Mouse (Mus musculus): ENCODE results near the gene Gm17482.
A peak's percentile ranks its signal among the peaks of the same experiment; 100 is the strongest.

Gene Gm17482

DNA sequence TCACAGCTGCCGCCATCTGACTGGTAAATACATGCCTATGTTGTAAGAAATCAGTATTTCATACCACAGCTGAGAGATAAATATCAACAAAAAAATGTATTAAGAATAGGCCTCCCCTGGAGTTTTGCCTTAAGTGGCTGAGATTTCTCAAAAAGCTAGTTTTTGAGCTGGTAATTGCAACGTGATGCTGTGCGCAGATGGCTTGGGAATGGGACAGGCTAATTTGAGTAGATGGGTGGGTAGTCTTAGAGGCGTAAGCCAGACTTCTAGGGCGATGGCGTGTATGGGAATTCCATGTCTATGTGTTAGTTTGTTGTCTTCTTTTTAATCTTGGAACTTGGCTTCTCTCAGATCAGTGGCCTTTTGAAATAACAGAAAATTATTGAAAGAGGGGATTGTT, 64.7 kb downstream of the Gm17482 start:
- peak; percentile 82 for DNase-seq (ENCODE audit: low read depth, low spot score)

DNA sequence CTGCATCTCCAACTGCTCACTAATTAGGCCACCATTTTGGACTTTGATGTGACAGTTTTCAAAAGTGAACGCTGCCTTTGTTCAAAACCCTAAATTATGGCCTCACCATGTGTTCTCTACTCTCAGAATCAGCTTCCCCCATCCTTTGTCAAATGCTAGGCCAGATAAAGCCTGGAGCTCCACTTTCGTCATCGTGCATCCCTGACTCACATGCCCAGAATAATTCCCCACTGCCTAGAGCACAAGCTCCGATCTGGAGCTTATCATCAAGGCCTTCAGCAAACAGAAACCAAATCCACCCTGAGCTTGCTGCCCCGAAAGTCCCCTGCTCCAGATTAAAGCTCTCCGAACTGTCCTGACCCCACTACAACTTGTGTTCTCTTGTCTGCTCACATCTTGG, 65.5 kb downstream of the Gm17482 start:
- DNase-seq (ENCODE audit: low read depth, low spot score) = peak; percentile 93

DNA sequence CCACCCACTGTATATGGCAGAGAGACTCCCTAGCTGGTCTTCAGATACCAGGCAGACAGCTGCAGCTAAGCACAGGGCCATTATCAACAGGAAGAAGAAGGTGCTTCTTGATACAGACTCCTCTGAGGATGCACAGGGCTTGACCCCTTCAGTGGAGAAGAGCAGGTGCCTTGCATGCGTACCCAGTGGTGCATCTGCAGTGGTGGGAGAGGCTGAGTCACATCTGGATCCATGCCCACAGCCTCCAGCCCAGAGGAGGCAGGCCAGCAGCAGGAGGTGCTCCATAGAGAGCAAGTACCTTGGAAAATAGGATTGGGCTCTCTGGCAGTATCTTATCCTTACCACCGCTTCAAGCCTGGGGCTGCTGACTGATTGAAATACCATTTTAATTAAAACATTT, 66.7 kb downstream of the Gm17482 start:
- DNase-seq (ENCODE audit: low read depth, low spot score) = peak; percentile 47

DNA sequence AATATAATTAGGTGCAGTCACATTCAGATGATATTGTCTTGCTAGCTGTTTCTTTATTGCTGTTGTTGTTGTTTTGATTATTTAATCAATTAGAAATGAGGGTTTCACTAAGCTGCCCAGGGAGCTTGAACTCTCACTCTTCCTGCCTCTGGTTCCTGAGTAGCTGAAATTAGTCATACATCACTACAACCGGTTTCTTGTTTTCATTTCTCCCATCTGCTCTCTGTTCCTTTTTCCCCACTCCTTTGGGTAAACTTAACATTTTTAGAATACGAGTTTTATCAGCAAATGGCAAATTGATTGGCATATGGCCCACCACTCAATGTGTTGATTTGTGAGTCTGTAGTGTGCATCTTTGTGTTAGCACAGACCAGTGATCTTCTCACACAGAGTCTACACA, 80.0 kb downstream of the Gm17482 start:
- no peak for DNase-seq (ENCODE audit: low read depth, low spot score)

Measured in brain, adult 2 months (tissue).